Mouse (Mus musculus): ENCODE measurements around the gene Rab3gap2.

DNA sequence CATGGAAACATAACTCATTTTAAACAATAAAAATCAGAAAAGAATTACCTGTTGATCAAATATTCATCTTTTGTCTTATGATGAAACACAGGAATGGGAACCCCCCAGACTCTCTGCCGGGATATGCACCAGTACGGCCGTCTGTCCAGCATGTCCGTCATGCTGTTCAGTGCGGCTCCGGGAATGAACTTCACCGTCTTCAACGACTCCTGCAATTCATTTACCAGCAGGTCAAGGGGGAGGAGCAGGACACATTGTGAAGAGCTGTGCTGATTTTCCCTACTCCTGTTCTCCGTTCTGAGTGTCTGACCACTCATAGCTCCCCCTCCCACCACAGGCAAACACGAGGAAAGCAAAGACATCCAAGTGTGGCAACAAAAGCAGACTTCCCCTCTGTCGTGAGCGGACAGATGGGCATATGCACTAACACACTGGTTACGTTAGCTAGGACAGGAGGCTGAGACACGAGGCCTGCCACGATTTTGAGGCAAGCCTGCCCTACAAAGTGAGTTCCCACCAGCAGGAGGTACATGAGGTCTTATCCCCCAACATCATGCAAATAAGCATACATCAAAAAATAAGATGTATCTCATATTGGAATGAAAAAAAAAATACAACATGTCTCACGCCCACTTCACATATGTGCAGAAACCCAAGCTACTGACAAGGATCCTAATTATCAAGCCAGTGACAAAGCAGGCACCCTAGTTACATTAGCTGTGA, 112.1 kb downstream of the Rab3gap2 start:
- TF ChIP-seq ZC3H11A (IDR thresholded peaks at IDR 0.05; ENCODE audit: borderline replicate concordance, low read depth, low read length): no peak
- no peak for TF ChIP-seq CHD2 (IDR thresholded peaks at IDR 0.05; ENCODE audit: low read depth, low read length)
- no peak for TF ChIP-seq HCFC1 (IDR thresholded peaks at IDR 0.05; ENCODE audit: borderline replicate concordance, insufficient read depth, low read length)

All from ES-E14 (cell line).